Mouse (Mus musculus) liver, adult 2 months (tissue): ENCODE results near the gene Robo2. TPM values are rescaled to one million over a fixed set of nuclear protein-coding genes. Genes with fewer than 3 reads are reported as not detected.

Experiments used
- DNase-seq: peaks from one replicate; pipeline ENCODE4 v3.0.0-alpha.2; 2011; ENCODE audit warnings: low read depth, low spot score; ENCODE audit errors: extremely low read depth
- H3K27ac ChIP-seq: fragments of 200-500 bp; replicated peaks from 2 replicates; pipeline ENCODE4 v1.5.1; 2012; ENCODE audit warnings: low read depth, mild to moderate bottlenecking, control low read depth, inconsistent platforms, low read length; ENCODE audit not compliant: insufficient read depth
- H3K27me3 ChIP-seq: fragments of 200-500 bp; 2 replicates; pipeline ENCODE4 v1.6.1; 2012; ENCODE audit warnings: mild to moderate bottlenecking, moderate library complexity, low read length, inconsistent platforms; ENCODE audit not compliant: control insufficient read depth, insufficient read depth
- H3K36me3 ChIP-seq: fragments of 200-500 bp; 2 replicates; pipeline ENCODE4 v1.6.1; 2012; ENCODE audit warnings: low read length, inconsistent platforms; ENCODE audit not compliant: control insufficient read depth, insufficient read depth
- H3K4me1 ChIP-seq: fragments of 200-500 bp; 2 replicates; pipeline ENCODE4 v1.6.1; 2011; ENCODE audit warnings: low read length; ENCODE audit not compliant: control insufficient read depth, insufficient read depth
- H3K4me3 ChIP-seq: fragments of 200-500 bp; 2 replicates; pipeline ENCODE4 v1.5.1; 2011; ENCODE audit warnings: low read depth, mild to moderate bottlenecking, control low read depth, low read length, moderate library complexity; ENCODE audit not compliant: insufficient read depth
- H3K79me2 ChIP-seq: fragments of 200-500 bp; 2 replicates; pipeline ENCODE4 v1.6.1; 2012; ENCODE audit warnings: inconsistent platforms, mild to moderate bottlenecking, low read length, moderate library complexity; ENCODE audit not compliant: control insufficient read depth, insufficient read depth
- H3K9ac ChIP-seq: fragments of 200-500 bp; 2 replicates; pipeline ENCODE4 v1.6.1; 2012; ENCODE audit warnings: low read depth, mild to moderate bottlenecking, control low read depth, inconsistent platforms, low read length
- CTCF ChIP-seq: fragments of 200-500 bp; IDR thresholded peaks from 2 replicates; pipeline ENCODE4 v1.5.1; 2011; ENCODE audit warnings: low read depth, low read length, control low read depth
- POLR2A ChIP-seq: fragments of 200-500 bp; IDR thresholded peaks from 2 replicates; pipeline ENCODE4 v1.6.1; 2011; ENCODE audit warnings: low read length, control low read depth; ENCODE audit not compliant: insufficient read depth; ENCODE audit errors: extremely low read depth
- whole genome bisulfite sequencing: fragments of 180-500 bp; shearing (Covaris S2); methylation state at CpG from one replicate; pipeline ENCODE4 v1.1.7; 2018; 5-methylcytosine and 5-hydroxymethylcytosine counted together
- polyA plus RNA-seq: library from polyadenylated mRNA; depleted of rRNA; stranded (reverse); fragments of >200 nt; gene quantifications from 2 replicates; pipeline ENCODE4 v1.2.3, GENCODE M21; 2012
- total RNA-seq: library from RNA; depleted of rRNA; stranded (reverse); fragments of >200 nt; gene quantifications from 2 replicates; pipeline ENCODE4 v1.2.3, GENCODE M21; 2014

Robo2 gene
- total and polyA plus RNA-seq, 2 experiments: 1.2 to 2.8 TPM

- 88% methylated on average over 4 of the region's 4 CpGs for WGBS
- no peak for DNase-seq
- no peak overlapping the region for H3K27ac ChIP-seq
- no peaks in the 10 kb centered on the region for H3K79me2 ChIP-seq
- no peaks in the 10 kb centered on the region for H3K36me3 ChIP-seq
- H3K27me3 ChIP-seq: no peaks in the 10 kb centered on the region
- TF ChIP-seq CTCF: no peak
- no peak overlapping the region for H3K9ac ChIP-seq
- H3K4me3 ChIP-seq: no peak overlapping the region
- no peaks in the 10 kb centered on the region for H3K4me1 ChIP-seq
Measured at GRCm38 (mm10) chr16:73915425-73915824, 496.2 kb downstream of the Robo2 start.

GRCm38 (mm10) chr16:73914936-73915335 is 496.7 kb downstream of the Robo2 start:
- TF ChIP-seq CTCF (no peak), POLR2A (no peak)
- Histone ChIP-seq H3K27me3 (no peaks in the 10 kb centered on the region), H3K4me1 (no peaks in the 10 kb centered on the region), H3K27ac (no peak overlapping the region), H3K4me3 (no peak overlapping the region), H3K79me2 (no peaks in the 10 kb centered on the region), H3K9ac (no peak overlapping the region), H3K36me3 (no peaks in the 10 kb centered on the region)
- 31% methylated on average over 4 of the region's 4 CpGs for WGBS
- no peak for DNase-seq

- Histone ChIP-seq H3K27ac (no peak overlapping the region), H3K9ac (no peak overlapping the region), H3K27me3 (no peaks in the 10 kb centered on the region), H3K79me2 (no peaks in the 10 kb centered on the region), H3K4me3 (no peak overlapping the region), H3K36me3 (no peaks in the 10 kb centered on the region), H3K4me1 (no peaks in the 10 kb centered on the region)
- TF ChIP-seq CTCF: no peak
- no peak for TF ChIP-seq POLR2A
- 67% methylated on average over 11 of the region's 11 CpGs for WGBS
- DNase-seq: no peak
Measured at GRCm38 (mm10) chr16:73908504-73908903, 503.1 kb downstream of the Robo2 start.

- Histone ChIP-seq H3K79me2 (no peaks in the 10 kb centered on the region), H3K27me3 (no peaks in the 10 kb centered on the region), H3K9ac (no peak overlapping the region), H3K4me3 (no peak overlapping the region), H3K36me3 (no peaks in the 10 kb centered on the region), H3K4me1 (no peaks in the 10 kb centered on the region), H3K27ac (no peak overlapping the region)
- 88% methylated on average over 11 of the region's 11 CpGs for WGBS
- DNase-seq: no peak
- TF ChIP-seq POLR2A: no peak
Measured at GRCm38 (mm10) chr16:73896856-73897255, 514.8 kb downstream of the Robo2 start.

- TF ChIP-seq CTCF (no peak), POLR2A (no peak)
- no peak for DNase-seq
- Histone ChIP-seq H3K9ac (no peak overlapping the region), H3K4me1 (no peaks in the 10 kb centered on the region), H3K27me3 (no peaks in the 10 kb centered on the region), H3K27ac (no peak overlapping the region), H3K79me2 (no peaks in the 10 kb centered on the region), H3K4me3 (no peak overlapping the region), H3K36me3 (no peaks in the 10 kb centered on the region)
- WGBS: 73% methylated on average over 1 of the region's 1 CpGs
Measured at GRCm38 (mm10) chr16:73881911-73882310, 529.7 kb downstream of the Robo2 start.

GRCm38 (mm10) chr16:73877973-73878372 is 533.7 kb downstream of the Robo2 start:
- TF ChIP-seq CTCF (no peak), POLR2A (no peak)
- Histone ChIP-seq H3K9ac (no peak overlapping the region), H3K27me3 (no peaks in the 10 kb centered on the region), H3K27ac (no peak overlapping the region), H3K79me2 (no peaks in the 10 kb centered on the region), H3K36me3 (no peaks in the 10 kb centered on the region), H3K4me1 (no peaks in the 10 kb centered on the region), H3K4me3 (no peak overlapping the region)
- 71% methylated on average over 3 of the region's 3 CpGs for WGBS
- DNase-seq: no peak
